Mouse (Mus musculus) cortical plate, adult 2 months (tissue): ENCODE data around the gene Cry1.

ENCODE experiments used
- CTCF ChIP-seq: fragments of 200-500 bp; IDR thresholded peaks from 2 replicates; pipeline ENCODE4 v1.5.1; 2011; ENCODE audit warnings: mild to moderate bottlenecking, control low read depth, low read length; ENCODE audit not compliant: insufficient read depth; ENCODE audit errors: extremely low read depth
- POLR2A ChIP-seq: fragments of 200-500 bp; IDR thresholded peaks from 2 replicates; pipeline ENCODE4 v1.6.1; 2011; ENCODE audit warnings: mild to moderate bottlenecking, low read length, control low read depth; ENCODE audit not compliant: insufficient read depth; ENCODE audit errors: extremely low read depth

- no peak for TF ChIP-seq CTCF
- no peak for TF ChIP-seq POLR2A
These were observed 36.8 kb upstream of the Cry1 start for GRCm38 (mm10) chr10:85221771-85222050.
